Mouse (Mus musculus) midbrain, embryonic 13.5 days (tissue): ENCODE data around the gene 6330403K07Rik. TPM values are rescaled to one million over a fixed set of nuclear protein-coding genes. Genes with fewer than 3 reads are reported as not detected.

Experiments used
- polyA plus RNA-seq: library from polyadenylated mRNA; unstranded; fragments of >200 nt; fragmentation: Nextera tagmentation; extraction: Ambion mirVana; gene quantifications from 2 replicates; pipeline ENCODE4 v1.2.1, GENCODE M21; 2015

6330403K07Rik gene
- polyA plus RNA-seq, 1 experiment from 2014 or later = 620 TPM

Other genes with a start within 250 kb of the 6330403K07Rik start
- 0.19 TPM in 1 of 2 replicates, not detected in the other for gene Scimp, start 220.9 kb downstream of the 6330403K07Rik start, polyA plus RNA-seq
- gene Rabep1, start 188.7 kb downstream of the 6330403K07Rik start, polyA plus RNA-seq = 74.0 and 77.2 TPM in 2 replicates
- gene Nup88, start 63.5 kb downstream of the 6330403K07Rik start, polyA plus RNA-seq = 143 and 149 TPM in 2 replicates
- gene Rpain, start 63.3 kb downstream of the 6330403K07Rik start, polyA plus RNA-seq = 75.1 and 76.6 TPM in 2 replicates
- 192 and 194 TPM in 2 replicates for gene C1qbp, start 50.5 kb downstream of the 6330403K07Rik start, polyA plus RNA-seq
- gene Dhx33, start 29.1 kb downstream of the 6330403K07Rik start, polyA plus RNA-seq = 13.8 and 15.8 TPM in 2 replicates
- 42.3 and 46.1 TPM in 2 replicates for gene Mis12, start 13.9 kb downstream of the 6330403K07Rik start, polyA plus RNA-seq
- gene Derl2, start 13.7 kb downstream of the 6330403K07Rik start, polyA plus RNA-seq = 36.2 and 37.9 TPM in 2 replicates
- 0.05 and 0.09 TPM in 2 replicates for gene Nlrp1a, start 111.2 kb upstream of the 6330403K07Rik start, polyA plus RNA-seq
- gene Nlrp1b, start 197.2 kb upstream of the 6330403K07Rik start, polyA plus RNA-seq = 0.05 TPM in 1 of 2 replicates, not detected in the other